Mouse (Mus musculus): ENCODE measurements at regions not wholly inside any gene's neighbourhood (a gene's known extent, or its start where the extent isn't known, plus 50 kb on each side); places are given as distances from the start of the nearest gene placed in this dataset.
"Not testable (repeated sequence)": the region's sequence is repeated elsewhere in the genome, so short reads cannot be mapped to it uniquely, and the experiment has no call there.

DNA sequence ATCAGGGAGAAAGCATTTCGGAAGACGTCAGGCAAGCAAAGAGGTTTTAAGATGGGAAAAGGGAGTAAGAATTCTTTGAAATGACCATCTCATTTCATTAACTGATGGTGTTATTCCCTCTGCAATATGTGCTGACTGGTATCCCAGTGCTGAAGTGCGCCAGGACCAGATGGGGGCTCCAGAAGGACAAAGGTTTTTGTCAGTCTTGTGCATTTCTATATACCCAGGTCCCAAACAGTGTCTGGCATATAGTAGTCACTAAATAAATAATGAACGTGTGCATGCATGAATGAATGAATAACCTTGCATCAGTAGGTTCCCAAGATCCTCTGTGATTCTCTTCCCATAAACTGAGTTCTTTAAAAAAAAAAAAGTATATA is 119.3 kb upstream of the Creb1 start:
- Histone ChIP-seq H3K4me1 (no peaks in the 10 kb centered on the region), H3K27ac (no peak overlapping the region), H3K27me3 (no peaks in the 10 kb centered on the region), H3K9me3 (no peaks in the 10 kb centered on the region), H3K9ac (no peak overlapping the region), H3K4me3 (no peak overlapping the region), H3K4me2 (replicated peaks) (no peak overlapping the region), H3K36me3 (no peaks in the 10 kb centered on the region)
- no peak for ATAC-seq (ENCODE audit: insufficient number of reproducible peaks, insufficient read depth, low FRiP score, low TSS enrichment)
- WGBS, result 86% methylated on average over 4 of the region's 4 CpGs

DNA sequence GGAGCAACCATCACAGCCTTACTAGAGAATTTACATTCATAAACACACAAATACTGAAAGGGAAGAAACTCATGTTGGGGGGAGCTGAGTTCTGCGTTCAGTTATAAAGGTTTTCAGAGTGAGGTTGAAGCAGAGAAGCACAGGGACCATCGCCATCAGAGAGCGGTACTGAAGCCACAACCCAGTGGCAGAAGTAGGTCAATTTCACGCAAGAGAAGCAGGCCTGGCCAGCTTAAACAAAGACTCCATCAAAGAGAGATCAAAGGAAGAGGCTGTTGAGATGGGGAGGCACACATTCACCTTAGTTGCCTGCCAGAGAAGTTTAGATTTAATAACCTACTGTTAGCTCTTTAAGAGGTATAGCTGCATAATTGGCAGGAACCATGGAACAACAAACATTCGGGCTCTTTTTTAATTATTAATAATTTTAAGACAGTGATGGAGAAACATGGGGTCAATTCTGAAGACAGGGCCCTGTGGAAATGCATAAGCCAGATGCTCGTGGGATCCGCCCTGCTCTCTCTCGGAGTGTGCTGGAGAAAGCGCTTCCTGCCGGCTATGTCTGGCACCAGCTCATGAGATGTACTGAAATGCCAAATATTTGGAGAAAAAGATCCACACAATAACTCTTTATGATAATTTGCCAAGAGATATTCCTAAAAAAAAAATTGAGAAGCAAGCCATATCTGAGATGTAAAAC is 119.8 kb upstream of the Creb1 start:
- Histone ChIP-seq H3K27me3 (no peaks in the 10 kb centered on the region), H3K27ac (no peak overlapping the region), H3K9me3 (no peaks in the 10 kb centered on the region), H3K4me2 (replicated peaks) (no peak overlapping the region), H3K4me3 (no peak overlapping the region), H3K9ac (no peak overlapping the region), H3K4me1 (no peaks in the 10 kb centered on the region), H3K36me3 (no peaks in the 10 kb centered on the region)
- WGBS, result 78% methylated on average over 10 of the region's 10 CpGs
- no peak for ATAC-seq (ENCODE audit: insufficient number of reproducible peaks, insufficient read depth, low FRiP score, low TSS enrichment)

DNA sequence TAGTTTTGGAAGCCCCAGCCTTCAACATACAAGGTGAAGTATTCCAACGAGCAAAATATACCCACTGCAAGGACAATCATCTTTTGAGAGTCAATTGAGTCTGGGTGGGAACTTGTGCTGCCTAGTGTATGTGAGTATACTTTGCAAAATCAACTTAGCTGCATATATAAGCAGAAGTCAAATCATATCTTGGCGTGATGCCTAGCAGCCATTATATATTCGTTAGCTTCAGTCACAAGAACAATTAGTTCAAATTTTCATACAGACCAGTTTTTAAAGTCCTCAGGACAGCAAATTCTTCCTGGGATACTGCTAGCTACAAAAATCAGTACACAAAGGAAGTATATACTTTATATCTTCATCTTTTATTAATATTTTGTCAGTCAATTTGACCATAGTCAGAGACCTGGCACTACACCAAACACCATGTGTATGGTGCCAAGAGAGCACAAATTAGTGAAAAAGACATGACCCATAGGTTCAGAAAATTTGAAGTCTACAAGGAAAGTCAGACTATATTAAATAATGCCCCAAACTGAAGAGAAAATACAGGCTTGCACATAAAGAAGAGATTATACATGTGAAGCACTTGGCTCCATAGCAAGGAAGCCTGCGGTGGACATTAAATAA is 120.5 kb upstream of the Creb1 start:
- no peaks in the 10 kb centered on the region for H3K36me3 ChIP-seq
- WGBS, result 86% methylated on average over 4 of the region's 4 CpGs

DNA sequence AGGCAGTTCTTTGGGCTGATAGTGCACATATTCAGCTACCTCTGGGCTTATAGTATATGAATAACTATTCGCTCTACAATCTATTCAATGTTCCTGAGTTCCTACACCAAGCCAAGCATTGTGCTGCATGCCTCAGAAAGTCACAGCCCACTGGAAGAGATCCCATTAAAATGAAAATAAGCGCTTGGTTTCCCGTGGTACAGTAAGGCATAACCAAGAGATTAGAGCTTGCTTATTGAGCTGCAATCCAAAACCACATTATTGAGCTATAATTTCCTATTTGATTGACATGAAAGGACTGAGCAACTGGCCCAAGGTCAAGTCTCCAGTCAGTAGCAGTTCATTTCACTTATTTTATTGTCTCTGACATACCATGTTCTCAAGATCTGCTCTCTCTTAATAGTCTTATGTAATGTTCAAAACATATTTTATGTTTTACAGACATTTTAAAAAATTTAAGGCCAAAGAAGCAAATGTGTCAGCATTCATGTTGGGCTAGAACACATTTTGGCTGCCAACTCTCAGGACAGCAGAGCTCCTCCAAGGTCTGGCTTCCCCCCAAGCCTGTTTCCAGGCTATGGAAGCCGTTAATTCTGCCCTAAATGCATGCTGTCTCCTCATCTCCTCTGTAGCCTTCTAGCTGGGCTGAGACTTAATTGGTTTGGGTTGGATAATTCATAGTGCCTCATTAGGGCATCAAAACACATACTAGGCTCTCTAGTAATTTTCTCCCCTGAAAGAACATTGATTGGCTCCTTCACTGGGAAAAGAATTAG is 123.5 kb upstream of the Creb1 start:
- no peak for ATAC-seq (ENCODE audit: insufficient number of reproducible peaks, insufficient read depth, low FRiP score, low TSS enrichment)
- Histone ChIP-seq H3K27ac (no peak overlapping the region), H3K9ac (no peak overlapping the region), H3K27me3 (no peaks in the 10 kb centered on the region), H3K4me2 (replicated peaks) (no peak overlapping the region), H3K4me3 (no peak overlapping the region), H3K36me3 (no peaks in the 10 kb centered on the region), H3K4me1 (no peaks in the 10 kb centered on the region), H3K9me3 (no peaks in the 10 kb centered on the region)
- WGBS, result 65% methylated on average over 4 of the region's 4 CpGs

More for the DNA sequence above, 120.5 kb upstream of the Creb1 start:
- no peak overlapping the region for H3K4me2 ChIP-seq (replicated peaks)
- H3K4me3 ChIP-seq, result no peak overlapping the region
- ATAC-seq (ENCODE audit: insufficient number of reproducible peaks, insufficient read depth, low FRiP score, low TSS enrichment), result no peak
- H3K4me1 ChIP-seq, result no peaks in the 10 kb centered on the region
- no peaks in the 10 kb centered on the region for H3K9me3 ChIP-seq
- no peak overlapping the region for H3K9ac ChIP-seq
- no peak overlapping the region for H3K27ac ChIP-seq
- H3K27me3 ChIP-seq, result no peaks in the 10 kb centered on the region

DNA sequence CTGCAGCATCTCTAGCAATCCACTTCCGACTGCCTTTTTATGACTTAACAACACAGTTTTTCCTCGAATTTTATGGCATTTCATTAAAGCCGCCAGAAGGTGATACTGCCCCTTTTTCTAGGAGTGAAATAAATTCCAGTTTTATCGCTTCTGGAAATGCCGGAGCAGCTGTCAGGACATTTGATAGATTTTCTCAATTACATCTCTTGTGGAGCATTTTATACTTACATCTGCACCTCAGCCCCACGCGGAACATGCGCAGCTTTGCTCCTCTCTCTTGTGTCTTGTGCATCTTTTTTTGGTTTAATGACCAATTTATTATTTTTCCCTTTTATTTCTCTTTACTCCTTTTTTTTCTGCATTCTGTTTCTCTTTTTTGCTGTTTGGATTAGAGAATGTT is 140.9 kb upstream of the Creb1 start:
- Histone ChIP-seq H3K27ac (no peak overlapping the region), H3K27me3 (no peaks in the 10 kb centered on the region), H3K9ac (no peak overlapping the region), H3K9me3 (no peaks in the 10 kb centered on the region), H3K4me2 (replicated peaks) (no peak overlapping the region), H3K4me1 (no peaks in the 10 kb centered on the region), H3K36me3 (no peaks in the 10 kb centered on the region), H3K4me3 (no peak overlapping the region)
- WGBS, result 85% methylated on average over 8 of the region's 8 CpGs
- ATAC-seq (ENCODE audit: insufficient number of reproducible peaks, insufficient read depth, low FRiP score, low TSS enrichment), result no peak

DNA sequence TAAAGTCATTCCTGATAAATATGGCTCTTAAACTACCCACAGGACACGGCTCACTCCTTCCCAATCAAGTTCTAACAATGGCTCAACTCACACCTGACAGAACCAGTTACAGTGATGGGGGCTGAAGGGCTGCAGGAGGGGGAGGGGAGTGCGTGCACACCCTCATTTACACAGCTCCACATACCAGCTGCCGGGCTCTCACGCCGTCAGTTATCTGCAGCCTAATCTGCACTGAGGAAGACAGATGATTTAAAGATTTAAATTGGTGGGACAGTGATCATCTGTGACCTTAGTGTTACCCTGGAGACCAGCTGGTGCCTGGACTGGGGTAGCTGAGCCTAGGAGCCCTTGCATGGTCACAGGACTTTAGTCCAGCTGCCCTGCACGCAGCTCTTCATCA is 151.2 kb upstream of the Creb1 start:
- H3K36me3 ChIP-seq, result no peaks in the 10 kb centered on the region
- H3K4me1 ChIP-seq, result peaks cover 10% of the 10 kb centered on the region
- H3K4me3 ChIP-seq, result no peak overlapping the region
- H3K9me3 ChIP-seq, result no peaks in the 10 kb centered on the region
- ATAC-seq (ENCODE audit: insufficient number of reproducible peaks, insufficient read depth, low FRiP score, low TSS enrichment), result peak; percentile 82
- H3K4me2 ChIP-seq (replicated peaks), result no peak overlapping the region
- no peak overlapping the region for H3K9ac ChIP-seq
- H3K27ac ChIP-seq, result no peak overlapping the region
- 16% methylated on average over 6 of the region's 6 CpGs for WGBS
- H3K27me3 ChIP-seq, result no peaks in the 10 kb centered on the region

DNA sequence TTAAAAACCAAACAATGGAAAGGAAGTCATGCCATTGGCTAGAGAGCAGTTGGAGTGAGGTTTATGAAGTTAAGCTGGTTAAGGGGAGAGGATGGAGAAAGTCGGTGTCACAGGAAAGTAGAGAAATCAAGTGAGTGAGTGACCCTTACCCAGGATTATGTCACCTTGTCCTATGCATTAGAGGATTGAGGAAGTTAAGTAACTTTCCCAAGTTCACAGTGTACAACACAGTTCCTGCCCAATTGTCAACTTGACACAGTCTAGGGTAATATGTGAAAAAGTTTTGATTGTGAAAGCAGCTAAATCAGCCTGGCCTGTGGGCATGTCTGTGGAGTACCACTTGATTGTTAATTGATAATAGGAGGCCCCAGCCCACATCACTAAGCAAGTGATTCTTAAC is 156.0 kb upstream of the Creb1 start:
- not testable (repeated sequence) for H3K27me3 ChIP-seq; ATAC-seq (ENCODE audit: insufficient number of reproducible peaks, insufficient read depth, low FRiP score, low TSS enrichment); H3K36me3 ChIP-seq; H3K4me1 ChIP-seq; H3K9me3 ChIP-seq; H3K4me3 ChIP-seq; H3K27ac ChIP-seq; H3K4me2 ChIP-seq (replicated peaks); H3K9ac ChIP-seq
- WGBS, result 88% methylated on average over 1 of the region's 1 CpGs

DNA sequence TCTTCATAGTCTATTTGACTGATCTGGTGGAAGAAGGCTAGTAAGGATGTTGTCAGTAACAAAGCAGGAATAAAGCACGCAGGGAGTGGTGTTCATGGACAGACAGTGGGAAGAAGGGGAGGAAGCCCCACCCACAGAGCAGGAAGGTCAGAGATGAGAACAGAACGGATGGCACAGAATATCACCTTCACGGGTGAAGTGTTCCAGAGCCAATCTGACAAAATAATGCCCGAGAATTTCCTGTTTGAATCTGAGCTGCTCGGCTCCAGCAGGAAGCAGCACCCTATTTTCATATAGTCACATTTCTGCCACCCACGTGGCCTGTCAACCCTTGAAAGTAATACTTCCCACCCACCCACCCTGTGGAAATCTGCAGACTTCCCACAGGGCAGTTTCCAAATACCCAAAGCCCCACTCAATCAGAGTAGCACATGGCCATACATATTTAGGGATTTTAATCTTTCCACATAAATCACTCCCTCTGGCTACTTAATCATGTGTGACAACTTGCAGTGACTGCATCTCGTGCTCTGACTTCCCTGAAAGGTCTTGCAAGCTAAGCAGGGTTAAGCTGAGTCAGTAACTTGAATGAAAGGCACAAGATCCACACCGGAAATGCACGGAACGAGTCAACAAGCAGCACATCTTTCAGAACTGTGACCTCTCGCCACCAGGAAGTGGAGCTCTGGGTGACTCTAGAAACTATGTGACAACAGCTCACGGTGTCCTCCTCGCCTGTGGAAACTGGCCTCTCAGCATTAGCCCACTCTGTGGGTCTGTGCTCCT is 158.0 kb upstream of the Creb1 start:
- Histone ChIP-seq H3K4me1 (no peaks in the 10 kb centered on the region), H3K4me3 (no peak overlapping the region), H3K9ac (no peak overlapping the region), H3K27me3 (no peaks in the 10 kb centered on the region), H3K4me2 (replicated peaks) (no peak overlapping the region), H3K36me3 (no peaks in the 10 kb centered on the region), H3K9me3 (no peaks in the 10 kb centered on the region), H3K27ac (no peak overlapping the region)
- no peak for ATAC-seq (ENCODE audit: insufficient number of reproducible peaks, insufficient read depth, low FRiP score, low TSS enrichment)
- WGBS, result 56% methylated on average over 13 of the region's 13 CpGs

DNA sequence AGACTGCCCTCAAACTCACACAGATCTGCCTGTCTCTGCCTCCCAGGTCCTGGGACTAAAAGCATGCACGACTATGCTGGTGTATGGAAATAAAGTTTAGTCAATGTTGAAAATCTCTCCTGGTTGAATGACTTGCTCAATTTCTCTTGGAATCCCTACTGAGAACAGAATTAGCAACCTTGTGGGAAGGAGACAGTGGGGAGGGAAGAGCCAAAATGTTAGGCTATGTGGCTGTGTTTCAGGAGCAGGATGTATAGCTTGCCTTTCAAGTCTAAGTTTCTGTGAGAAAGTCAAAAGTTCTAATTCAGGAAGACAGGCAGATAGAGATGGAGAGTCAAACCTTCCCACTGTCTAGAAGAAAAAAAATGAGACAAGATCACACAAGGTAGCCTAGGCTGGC is 168.3 kb upstream of the Creb1 start:
- no peaks in the 10 kb centered on the region for H3K27me3 ChIP-seq
- no peak for ATAC-seq (ENCODE audit: insufficient number of reproducible peaks, insufficient read depth, low FRiP score, low TSS enrichment)
- H3K9ac ChIP-seq, result no peak overlapping the region
- H3K9me3 ChIP-seq, result no peaks in the 10 kb centered on the region
- no peak overlapping the region for H3K4me3 ChIP-seq
- H3K4me1 ChIP-seq, result no peaks in the 10 kb centered on the region
- no peak overlapping the region for H3K27ac ChIP-seq
- no peaks in the 10 kb centered on the region for H3K36me3 ChIP-seq
- WGBS, result 67% methylated on average over 1 of the region's 1 CpGs
- no peak overlapping the region for H3K4me2 ChIP-seq (replicated peaks)

DNA sequence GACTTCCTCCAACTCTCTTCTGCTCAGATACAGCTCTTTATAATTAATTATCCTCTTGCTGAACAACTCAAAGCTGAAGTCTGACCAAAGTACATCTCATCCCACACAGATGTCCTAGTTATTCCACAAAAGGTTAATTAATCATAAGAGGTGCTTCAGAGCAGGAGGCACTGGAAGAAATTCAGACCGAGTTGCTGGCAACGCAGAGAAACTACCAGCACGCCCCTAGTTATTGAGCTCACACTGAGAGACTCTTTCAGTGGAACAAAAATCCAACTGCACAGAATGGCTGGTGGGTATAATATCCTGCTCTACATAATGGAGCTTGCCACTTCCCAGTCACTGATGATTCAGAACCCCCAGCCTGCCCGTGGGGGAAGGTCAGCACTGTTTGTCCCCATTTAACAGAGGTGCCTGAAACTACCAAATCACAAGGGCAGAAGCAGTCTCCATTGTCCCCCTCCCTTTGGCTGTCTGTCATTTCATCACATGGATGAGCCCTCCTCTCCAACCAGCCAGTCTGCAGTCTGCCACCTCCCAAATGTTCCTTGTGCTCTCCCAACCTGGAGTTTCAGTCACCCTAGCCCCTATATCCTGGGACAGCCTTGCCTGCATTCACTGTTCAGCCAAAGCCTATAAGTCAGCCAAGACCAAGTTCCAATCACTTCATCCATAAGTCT is 170.3 kb upstream of the Creb1 start:
- WGBS, result 80% methylated on average over 4 of the region's 4 CpGs
- ATAC-seq (ENCODE audit: insufficient number of reproducible peaks, insufficient read depth, low FRiP score, low TSS enrichment), result no peak

DNA sequence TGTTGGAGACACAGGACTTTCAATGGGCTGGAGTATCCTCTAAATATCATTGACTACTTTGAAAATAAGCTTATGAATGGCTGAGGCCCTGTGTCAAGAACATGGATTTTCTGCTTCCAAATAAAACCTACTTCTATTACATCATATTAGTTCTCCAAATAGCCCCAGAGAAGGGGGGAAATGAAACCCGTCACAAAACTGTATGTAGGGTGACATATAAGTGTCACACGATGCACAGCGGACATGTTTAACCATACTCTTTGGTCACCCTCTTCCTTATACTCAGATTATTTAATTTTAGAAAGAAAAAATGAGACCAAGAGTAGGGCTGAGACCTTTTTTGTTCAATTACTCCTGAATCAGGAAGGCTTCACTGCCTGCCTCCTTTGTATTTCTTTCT is 189.2 kb upstream of the Creb1 start:
- no peaks in the 10 kb centered on the region for H3K9me3 ChIP-seq
- H3K27ac ChIP-seq, result no peak overlapping the region
- no peak overlapping the region for H3K4me3 ChIP-seq
- no peak for ATAC-seq (ENCODE audit: insufficient number of reproducible peaks, insufficient read depth, low FRiP score, low TSS enrichment)
- no peak overlapping the region for H3K9ac ChIP-seq
- no peaks in the 10 kb centered on the region for H3K36me3 ChIP-seq
- H3K4me2 ChIP-seq (replicated peaks), result no peak overlapping the region
- WGBS, result 78% methylated on average over 3 of the region's 3 CpGs
- no peaks in the 10 kb centered on the region for H3K27me3 ChIP-seq
- H3K4me1 ChIP-seq, result peaks cover 4% of the 10 kb centered on the region; the same call in 1 of the 2 replicates

More for the DNA sequence above, 170.3 kb upstream of the Creb1 start:
- Histone ChIP-seq H3K4me2 (replicated peaks) (no peak overlapping the region), H3K9ac (no peak overlapping the region), H3K27ac (no peak overlapping the region), H3K27me3 (no peaks in the 10 kb centered on the region), H3K4me3 (no peak overlapping the region), H3K36me3 (no peaks in the 10 kb centered on the region), H3K4me1 (no peaks in the 10 kb centered on the region), H3K9me3 (no peaks in the 10 kb centered on the region)
